Mouse (Mus musculus): ENCODE measurements around the gene Gm10300. TPM values are rescaled to one million over a fixed set of nuclear protein-coding genes. Genes with fewer than 3 reads are reported as not detected.

The Gm10300 gene
- total RNA-seq, 2 experiments from 2014 or later = not detected

GRCm38 (mm10) chr4:132119566-132119965, 45.1 kb downstream of the Gm10300 start:
- intact Hi-C loops (cut with DNase I) = no loop called here
- peak in 1 of 2 experiments; percentile 65 for DNase-seq (ENCODE audit: low spot score in 2 of 2)

GRCm38 (mm10) chr4:132121674-132122073, 47.2 kb downstream of the Gm10300 start:
- intact Hi-C loops (cut with DNase I) = no loop called here
- no peak for DNase-seq (ENCODE audit: low spot score in 2 of 2)

GRCm38 (mm10) chr4:132123166-132123565, 48.7 kb downstream of the Gm10300 start:
- no peak for DNase-seq (ENCODE audit: low spot score in 2 of 2)
- intact Hi-C loops (cut with DNase I) = no loop called here

Other genes starting within 250 kb of the Gm10300 start
- 10 to 100 TPM; 42.8 to 58.1 TPM for gene Ptpru, start 236.4 kb upstream of the Gm10300 start, total RNA-seq (2021)
- 10 to 100 TPM; 24.8 to 26.2 TPM for gene Mecr, start 231.2 kb upstream of the Gm10300 start, total RNA-seq (2021)
- gene Srsf4, start 201.1 kb upstream of the Gm10300 start, total RNA-seq (2021) = 10 to 100 TPM; 66.3 to 70.5 TPM
- gene Tmem200b, start 152.9 kb upstream of the Gm10300 start, total RNA-seq (2021) = 10 to 100 TPM in 1 of 2 experiments, 1 to 10 TPM in 1; 8.1 to 11.3 TPM
- 10 to 100 TPM; 32.5 to 42.7 TPM for gene Epb41, start 624 bp downstream of the Gm10300 start, total RNA-seq (2021)
- gene Oprd1, start 69.8 kb downstream of the Gm10300 start, total RNA-seq (2021) = 10 to 100 TPM; 16.7 to 16.9 TPM
- gene Ythdf2, start 137.6 kb downstream of the Gm10300 start, total RNA-seq (2021) = 10 to 100 TPM; 45.4 to 46.3 TPM
- gene Gmeb1, start 186.9 kb downstream of the Gm10300 start, total RNA-seq (2021) = 10 to 100 TPM; 25.2 to 26.2 TPM
- gene Taf12, start 199.7 kb downstream of the Gm10300 start, total RNA-seq (2021) = 10 to 100 TPM; 19.2 to 22.5 TPM
- 1 to 10 TPM; 1.2 to 1.5 TPM for gene Rab42, start 228.7 kb downstream of the Gm10300 start, total RNA-seq (2021)